Mouse (Mus musculus) heart, embryonic 12.5 days (tissue): Measurements from ENCODE around the gene Tmem202. TPM values are rescaled to one million over a fixed set of nuclear protein-coding genes. Genes with fewer than 3 reads are reported as not detected.
A peak's percentile ranks its signal among the peaks of the same experiment; 100 is the strongest.

ENCODE experiments used
- ATAC-seq: fragments of 200-750 bp; cut with Nextera tagmentation; 2 replicates; pipeline ENCODE4 v1.8.0; 2017; ENCODE audit warnings: moderate TSS enrichment, moderate library complexity; ENCODE audit not compliant: insufficient number of reproducible peaks, low FRiP score
- H3K27ac ChIP-seq: fragments of 300-500 bp; sonication (generic); 2 replicates; pipeline ENCODE4 v1.5.1; 2016; ENCODE audit warnings: mild to moderate bottlenecking, moderate library complexity; ENCODE audit not compliant: poor library complexity, severe bottlenecking
- H3K27me3 ChIP-seq: fragments of 300-500 bp; sonication (generic); replicated peaks from 2 replicates; pipeline ENCODE4 v1.6.1; 2016; ENCODE audit warnings: mild to moderate bottlenecking, moderate library complexity
- H3K36me3 ChIP-seq: fragments of 300-500 bp; sonication (generic); 2 replicates; pipeline ENCODE4 v1.6.1; 2016; ENCODE audit warnings: mild to moderate bottlenecking, moderate library complexity
- H3K4me1 ChIP-seq: fragments of 300-500 bp; sonication (generic); replicated peaks from 2 replicates; pipeline ENCODE4 v1.6.1; 2016; ENCODE audit warnings: mild to moderate bottlenecking
- H3K4me2 ChIP-seq: fragments of 300-500 bp; sonication (generic); 2 replicates; pipeline ENCODE4 v1.6.1; 2016; ENCODE audit warnings: mild to moderate bottlenecking, moderate library complexity
- H3K4me3 ChIP-seq: fragments of 300-500 bp; sonication (generic); 2 replicates; pipeline ENCODE4 v1.5.1; 2016; ENCODE audit warnings: mild to moderate bottlenecking
- H3K9ac ChIP-seq: fragments of 300-500 bp; sonication (generic); 2 replicates; pipeline ENCODE4 v1.6.1; 2016; ENCODE audit warnings: mild to moderate bottlenecking, moderate library complexity
- H3K9me3 ChIP-seq: fragments of 300-500 bp; sonication (generic); replicated peaks from 2 replicates; pipeline ENCODE4 v1.6.1; 2016; ENCODE audit warnings: mild to moderate bottlenecking, moderate library complexity
- WGBS: fragments of 180-500 bp; shearing (Covaris S2); methylation state at CpG from one replicate; pipeline ENCODE4 v1.1.7; 2016; 5-methylcytosine and 5-hydroxymethylcytosine counted together
- polyA plus RNA-seq: library from polyadenylated mRNA; unstranded; fragments of >200 nt; fragmentation: Nextera tagmentation; extraction: Ambion mirVana; gene quantifications from 2 replicates; pipeline ENCODE4 v1.2.1, GENCODE M21; 2016

Gene Tmem202
- polyA plus RNA-seq, 1 experiment from 2014 or later: not detected

DNA sequence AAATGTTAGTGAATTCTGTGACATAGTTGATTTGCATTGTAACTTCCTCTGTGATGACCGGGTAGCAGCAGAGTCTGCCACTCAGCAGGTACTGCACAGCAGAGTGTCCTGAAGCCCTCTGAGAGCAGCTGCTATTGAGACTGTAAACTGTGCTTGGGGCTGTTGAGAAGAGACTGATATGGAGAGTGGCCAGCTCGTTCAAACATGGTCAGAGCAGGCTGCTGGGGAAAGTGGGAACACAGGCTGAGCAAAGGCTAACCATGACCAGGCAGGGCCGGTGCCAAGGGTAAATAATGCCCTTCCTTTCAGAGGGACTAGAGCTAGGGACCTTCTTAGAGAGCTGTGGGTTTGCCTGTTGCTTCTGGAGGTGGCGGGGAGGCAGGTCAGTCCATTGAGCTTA, 14.1 kb upstream of the Tmem202 start:
- ATAC-seq: no peak
- H3K9ac ChIP-seq: no peak overlapping the region
- H3K27ac ChIP-seq: no peak overlapping the region
- no peaks in the 10 kb centered on the region for H3K9me3 ChIP-seq
- 62% methylated on average over 4 of the region's 4 CpGs for WGBS
- H3K4me1 ChIP-seq: peaks cover 22% of the 10 kb centered on the region
- H3K4me3 ChIP-seq: no peak overlapping the region
- no peaks in the 10 kb centered on the region for H3K27me3 ChIP-seq
- peaks cover 49% of the 10 kb centered on the region for H3K36me3 ChIP-seq
- no peak overlapping the region for H3K4me2 ChIP-seq

DNA sequence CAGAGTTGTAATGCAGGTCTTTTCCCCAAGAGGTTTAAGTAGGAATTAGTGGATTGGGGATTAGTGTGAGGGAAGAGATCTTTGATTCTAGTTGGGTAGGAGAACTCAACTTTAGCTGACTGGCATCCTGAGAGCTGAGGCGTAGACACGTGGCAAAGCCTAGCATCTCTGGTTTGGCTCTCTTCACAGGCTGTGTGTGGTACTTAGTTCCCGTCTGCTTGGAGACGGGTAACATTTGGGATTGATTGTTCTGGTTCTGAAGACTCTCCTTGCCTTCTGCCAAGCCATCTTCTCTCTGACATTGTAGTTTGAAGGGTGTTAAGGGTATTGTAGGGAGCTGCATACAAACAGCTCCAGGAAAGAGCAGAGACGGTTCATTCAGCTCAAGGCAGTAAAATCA, 13.0 kb upstream of the Tmem202 start:
- Histone ChIP-seq H3K9me3 (no peaks in the 10 kb centered on the region), H3K36me3 (peaks cover 38% of the 10 kb centered on the region), H3K27ac (no peak overlapping the region), H3K4me2 (no peak overlapping the region), H3K9ac (no peak overlapping the region), H3K4me1 (peaks cover 22% of the 10 kb centered on the region), H3K4me3 (no peak overlapping the region), H3K27me3 (no peaks in the 10 kb centered on the region)
- no peak for ATAC-seq
- WGBS: 85% methylated on average over 5 of the region's 5 CpGs

DNA sequence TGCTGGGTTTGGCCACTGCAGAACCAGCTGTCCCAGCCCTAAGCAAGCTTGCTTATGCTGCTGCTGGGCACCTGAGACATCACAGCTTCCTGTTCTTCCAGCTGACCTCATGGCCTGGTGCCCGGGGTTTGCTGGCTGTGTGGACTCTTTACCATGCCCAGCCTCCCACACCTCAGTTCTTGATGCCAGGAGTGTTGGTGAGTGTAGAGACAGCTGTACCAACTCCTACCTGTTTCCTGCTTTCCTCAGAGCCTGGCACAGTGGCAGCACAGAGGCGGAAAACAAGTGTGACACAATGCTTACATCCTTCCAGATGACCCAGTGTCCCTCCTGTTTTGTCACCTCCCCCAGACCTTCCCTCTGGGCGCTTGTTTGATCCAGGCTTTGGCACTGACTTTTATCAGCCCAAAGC, 12.0 kb upstream of the Tmem202 start:
- Histone ChIP-seq H3K4me1 (peaks cover 22% of the 10 kb centered on the region), H3K27me3 (no peaks in the 10 kb centered on the region), H3K4me2 (no peak overlapping the region), H3K9me3 (no peaks in the 10 kb centered on the region), H3K4me3 (no peak overlapping the region), H3K36me3 (peaks cover 32% of the 10 kb centered on the region), H3K27ac (peak overlapping the region; percentile 24; the same call in 1 of the 2 replicates), H3K9ac (no peak overlapping the region)
- no peak for ATAC-seq
- WGBS: 41% methylated on average over 3 of the region's 3 CpGs

DNA sequence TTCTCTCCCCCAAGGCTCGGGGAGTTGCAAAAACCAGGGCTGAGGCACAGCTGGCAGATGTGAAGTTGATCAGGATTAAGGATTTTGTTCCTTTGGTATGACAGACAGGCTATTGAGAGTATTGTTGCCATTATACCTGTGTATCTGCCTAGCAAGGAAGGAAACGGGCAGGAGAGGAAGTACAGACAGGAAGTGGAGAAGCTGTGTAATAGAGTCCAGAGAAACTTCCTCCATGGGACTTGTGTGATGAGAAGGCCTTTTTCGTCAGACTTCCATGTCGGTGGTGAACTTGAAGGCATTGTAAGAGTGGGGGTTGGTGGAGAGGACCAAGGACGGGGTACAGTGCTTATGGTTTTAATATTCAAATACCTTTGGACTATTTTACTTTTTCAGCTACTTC, 11.4 kb upstream of the Tmem202 start:
- WGBS: 60% methylated on average over 5 of the region's 5 CpGs
- Histone ChIP-seq H3K4me1 (peaks cover 22% of the 10 kb centered on the region), H3K27ac (peak overlapping the region; percentile 6; the same call in 1 of the 2 replicates), H3K4me2 (no peak overlapping the region), H3K9ac (no peak overlapping the region), H3K4me3 (no peak overlapping the region), H3K9me3 (no peaks in the 10 kb centered on the region), H3K27me3 (no peaks in the 10 kb centered on the region), H3K36me3 (peaks cover 30% of the 10 kb centered on the region)
- ATAC-seq: no peak

DNA sequence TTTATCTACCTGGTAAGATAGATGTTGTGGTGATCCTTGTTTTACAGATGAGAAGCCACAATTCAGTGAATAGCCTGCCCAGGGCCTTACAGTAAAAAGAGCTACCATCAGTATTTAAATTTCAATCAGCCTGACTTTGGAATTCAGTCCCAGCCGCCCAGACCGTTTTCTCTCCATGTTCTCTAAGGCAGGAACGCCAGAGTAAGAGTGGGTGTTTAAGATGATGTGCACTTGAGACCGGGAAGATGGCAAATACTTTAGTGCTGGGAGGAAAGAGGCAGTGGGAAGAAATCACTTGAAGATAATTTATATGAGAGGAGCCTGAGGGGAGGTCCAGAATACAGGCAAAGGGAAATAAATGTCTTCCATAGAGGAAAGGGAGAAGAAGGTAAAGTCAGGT, 10.4 kb upstream of the Tmem202 start:
- Histone ChIP-seq H3K4me1 (peaks cover 22% of the 10 kb centered on the region), H3K9me3 (no peaks in the 10 kb centered on the region), H3K9ac (no peak overlapping the region), H3K27me3 (no peaks in the 10 kb centered on the region), H3K4me2 (no peak overlapping the region), H3K36me3 (peaks cover 24% of the 10 kb centered on the region), H3K4me3 (no peak overlapping the region), H3K27ac (no peak overlapping the region)
- WGBS: 79% methylated on average over 4 of the region's 4 CpGs
- ATAC-seq: no peak

DNA sequence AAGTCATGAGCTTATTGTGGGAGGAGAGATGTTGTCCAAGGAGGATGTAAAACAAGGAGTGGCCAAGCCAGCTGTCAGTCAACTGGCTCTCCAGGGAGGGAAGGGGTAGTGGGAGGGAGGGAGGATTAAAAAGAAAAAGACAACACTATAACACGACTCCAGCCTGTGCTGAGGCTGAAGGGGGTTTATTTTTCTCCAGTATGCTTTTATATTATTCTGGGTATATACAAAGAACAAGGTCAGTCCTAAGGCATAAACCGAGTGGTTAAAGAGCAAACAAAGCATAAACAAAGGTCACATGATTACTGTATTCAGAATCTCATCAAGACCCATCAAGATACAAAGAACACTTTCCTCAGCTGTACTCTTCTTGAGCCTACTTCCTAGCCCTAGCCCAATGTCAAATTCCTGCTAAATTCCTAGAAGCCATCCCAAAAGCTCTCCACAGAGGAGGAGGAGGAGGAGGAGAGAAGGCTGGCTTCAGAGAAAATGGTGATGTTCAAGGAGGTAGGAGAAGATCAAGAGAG, 9.4 kb upstream of the Tmem202 start:
- H3K27me3 ChIP-seq: no peaks in the 10 kb centered on the region
- no peak for ATAC-seq
- H3K4me1 ChIP-seq: peaks cover 30% of the 10 kb centered on the region
- no peak overlapping the region for H3K27ac ChIP-seq
- H3K36me3 ChIP-seq: peaks cover 14% of the 10 kb centered on the region
- no peaks in the 10 kb centered on the region for H3K9me3 ChIP-seq
- no peak overlapping the region for H3K9ac ChIP-seq
- H3K4me3 ChIP-seq: no peak overlapping the region
- 57% methylated on average over 2 of the region's 2 CpGs for WGBS
- H3K4me2 ChIP-seq: no peak overlapping the region

DNA sequence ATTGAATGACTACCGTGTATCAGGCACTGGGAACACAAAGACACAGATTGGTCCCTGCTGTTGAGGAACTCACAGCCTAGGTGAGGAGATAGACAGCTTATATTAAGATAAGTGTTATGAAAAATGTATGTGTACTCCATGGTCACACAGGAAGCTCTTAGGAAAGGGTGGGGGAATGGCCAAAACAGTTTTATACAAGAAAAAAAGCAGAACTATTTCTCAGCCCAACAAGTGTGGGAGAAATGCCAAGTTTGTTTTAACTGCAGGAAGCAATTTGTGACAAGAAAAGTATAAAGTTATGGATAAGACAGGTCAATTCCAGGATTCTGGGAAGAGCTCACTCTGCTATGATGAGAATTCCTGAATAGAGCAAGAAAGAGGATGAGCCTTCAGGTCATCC, 8.2 kb upstream of the Tmem202 start:
- H3K4me1 ChIP-seq: peaks cover 32% of the 10 kb centered on the region
- H3K9ac ChIP-seq: no peak overlapping the region
- H3K9me3 ChIP-seq: no peaks in the 10 kb centered on the region
- no peak for ATAC-seq
- no peak overlapping the region for H3K4me2 ChIP-seq
- H3K4me3 ChIP-seq: no peak overlapping the region
- WGBS: 85% methylated on average over 1 of the region's 1 CpGs
- H3K27me3 ChIP-seq: no peaks in the 10 kb centered on the region
- H3K27ac ChIP-seq: no peak overlapping the region
- peaks cover 11% of the 10 kb centered on the region for H3K36me3 ChIP-seq

DNA sequence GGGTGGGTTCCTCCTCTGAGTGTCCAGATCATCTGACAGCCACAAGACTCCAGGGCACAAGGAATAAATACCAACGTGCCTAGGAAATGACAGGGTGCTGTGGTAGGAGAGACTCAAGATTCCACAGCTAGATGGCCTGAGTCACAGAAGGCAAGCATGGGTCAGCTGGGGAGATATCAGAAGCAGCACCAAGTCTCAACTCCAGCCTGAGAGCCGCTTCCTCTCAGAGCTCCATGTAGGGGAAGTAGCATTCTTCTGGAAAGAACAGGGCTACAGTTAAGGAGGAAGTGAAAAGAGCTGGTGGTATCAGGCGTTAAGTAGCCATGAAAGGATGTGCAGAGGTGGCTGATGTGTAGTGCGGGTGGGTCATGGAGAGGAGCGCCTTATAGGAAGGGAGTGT, 5.1 kb upstream of the Tmem202 start:
- no peaks in the 10 kb centered on the region for H3K27me3 ChIP-seq
- H3K4me2 ChIP-seq: no peak overlapping the region
- no peak for ATAC-seq
- H3K9ac ChIP-seq: no peak overlapping the region
- H3K4me1 ChIP-seq: peaks cover 32% of the 10 kb centered on the region
- peaks cover 11% of the 10 kb centered on the region for H3K36me3 ChIP-seq
- 43% methylated on average over 5 of the region's 5 CpGs for WGBS
- H3K9me3 ChIP-seq: no peaks in the 10 kb centered on the region
- no peak overlapping the region for H3K27ac ChIP-seq
- no peak overlapping the region for H3K4me3 ChIP-seq

DNA sequence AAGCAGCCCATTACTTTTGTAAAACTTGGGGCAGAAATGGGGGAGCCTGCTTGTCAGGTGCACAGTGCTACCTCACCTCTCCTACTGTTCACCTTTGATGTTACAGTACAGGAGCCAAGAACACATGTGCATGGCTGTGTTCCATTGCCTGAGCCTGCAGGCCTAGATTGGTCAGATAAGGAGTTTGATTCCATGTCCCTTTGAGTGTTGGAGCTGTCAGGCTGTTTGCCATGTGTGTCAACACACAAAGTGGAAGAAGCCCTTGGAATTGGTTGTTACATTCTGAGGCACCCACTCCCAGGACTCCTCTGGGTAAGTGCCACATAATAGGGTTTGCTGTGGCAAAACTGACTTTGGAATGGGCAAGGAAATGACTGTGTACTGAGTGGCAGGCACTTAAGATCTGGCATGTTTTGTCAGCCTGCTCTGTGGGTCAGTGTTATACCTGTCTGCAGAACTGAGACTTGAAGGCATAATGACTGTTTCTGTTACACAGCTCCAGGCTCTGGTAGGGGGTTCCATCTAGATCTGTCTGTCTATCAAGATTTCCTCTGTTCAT, 3.2 kb upstream of the Tmem202 start:
- Histone ChIP-seq H3K4me2 (no peak overlapping the region), H3K4me3 (no peak overlapping the region), H3K27ac (no peak overlapping the region), H3K4me1 (peaks cover 36% of the 10 kb centered on the region), H3K9me3 (no peaks in the 10 kb centered on the region), H3K9ac (no peak overlapping the region), H3K27me3 (no peaks in the 10 kb centered on the region), H3K36me3 (peaks cover 6% of the 10 kb centered on the region; the same call in 1 of the 2 replicates)
- ATAC-seq: no peak

DNA sequence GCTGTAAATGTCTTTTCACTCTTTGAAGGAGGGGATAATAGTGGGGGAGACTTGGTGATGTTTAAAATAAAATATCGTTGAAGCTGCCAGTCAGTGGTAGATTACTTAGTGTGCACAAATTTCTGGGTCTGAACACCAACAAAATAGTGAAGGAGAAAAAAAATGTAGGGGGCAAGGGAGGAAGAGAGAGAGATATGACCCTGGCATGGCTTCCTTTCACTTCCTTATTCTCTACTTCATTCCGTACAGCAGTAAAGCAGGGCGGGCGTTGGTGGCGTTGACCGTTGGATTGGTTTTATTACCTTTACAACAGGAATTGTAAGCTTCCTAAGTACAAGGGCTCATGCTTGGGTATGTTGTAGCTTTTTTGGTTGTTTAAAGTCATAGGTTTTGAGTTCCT, 2.0 kb upstream of the Tmem202 start:
- H3K9me3 ChIP-seq: no peaks in the 10 kb centered on the region
- H3K36me3 ChIP-seq: peaks cover 3% of the 10 kb centered on the region; the same call in 1 of the 2 replicates
- no peak overlapping the region for H3K4me2 ChIP-seq
- H3K9ac ChIP-seq: no peak overlapping the region
- H3K27me3 ChIP-seq: peaks cover 7% of the 10 kb centered on the region; the same call in 1 of the 2 replicates
- ATAC-seq: no peak
- H3K4me3 ChIP-seq: no peak overlapping the region
- H3K27ac ChIP-seq: no peak overlapping the region
- peaks cover 36% of the 10 kb centered on the region for H3K4me1 ChIP-seq
- WGBS: 83% methylated on average over 6 of the region's 6 CpGs

DNA sequence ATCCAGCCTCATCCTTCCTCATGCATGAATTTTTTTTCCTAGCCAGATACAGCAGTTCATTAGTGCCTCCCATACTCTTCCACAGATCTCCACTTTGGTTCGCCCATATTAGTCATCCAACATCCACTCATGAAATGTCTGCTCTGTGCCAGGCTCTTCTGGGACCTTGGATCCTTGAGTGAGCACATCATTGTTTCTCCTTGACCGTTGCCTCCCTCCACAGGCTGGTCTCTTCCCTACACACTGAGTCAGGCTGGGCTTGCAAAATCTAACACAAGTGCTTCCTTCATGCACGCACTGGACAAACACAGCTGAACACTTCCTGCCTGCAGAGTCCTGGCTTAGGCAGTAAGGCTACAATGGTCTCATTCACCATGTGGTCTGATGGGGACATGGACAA, 2.0 kb downstream of the Tmem202 start:
- Histone ChIP-seq H3K9me3 (no peaks in the 10 kb centered on the region), H3K4me3 (no peak overlapping the region), H3K4me1 (peaks cover 26% of the 10 kb centered on the region), H3K9ac (no peak overlapping the region), H3K36me3 (no peaks in the 10 kb centered on the region), H3K27ac (no peak overlapping the region), H3K27me3 (peaks cover 7% of the 10 kb centered on the region; the same call in 1 of the 2 replicates), H3K4me2 (no peak overlapping the region)
- no peak for ATAC-seq
- WGBS: 66% methylated on average over 3 of the region's 3 CpGs

DNA sequence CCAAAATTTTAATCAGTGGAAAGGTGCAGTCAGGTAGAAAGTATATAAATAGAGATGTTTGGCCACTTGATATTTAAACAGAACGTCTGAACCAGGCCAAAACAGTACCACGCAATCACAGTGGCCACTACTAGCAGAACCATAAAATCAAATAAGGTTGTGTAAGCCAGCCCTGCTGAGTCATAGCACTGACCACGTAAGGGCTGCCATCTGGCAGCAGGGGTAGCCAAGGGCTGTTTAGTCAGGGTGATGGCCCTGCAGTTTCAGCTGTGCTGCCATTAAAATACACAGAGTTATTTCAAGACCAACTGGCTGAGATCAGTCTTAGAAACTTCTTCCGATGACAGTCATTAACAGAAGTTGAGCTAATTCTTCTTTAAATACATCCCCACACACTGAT, 5.8 kb downstream of the Tmem202 start:
- WGBS: 82% methylated on average over 4 of the region's 4 CpGs
- Histone ChIP-seq H3K27ac (no peak overlapping the region), H3K9me3 (no peaks in the 10 kb centered on the region; the same call in 1 of the 2 replicates), H3K4me3 (no peak overlapping the region), H3K9ac (no peak overlapping the region), H3K27me3 (peaks cover 7% of the 10 kb centered on the region; the same call in 1 of the 2 replicates), H3K4me2 (no peak overlapping the region), H3K4me1 (peaks cover 4% of the 10 kb centered on the region; the same call in 1 of the 2 replicates), H3K36me3 (no peaks in the 10 kb centered on the region)
- no peak for ATAC-seq
